Mouse (Mus musculus): ENCODE data around the gene Atic. TPM values are rescaled to one million over a fixed set of nuclear protein-coding genes. Genes with fewer than 3 reads are reported as not detected.

Gene Atic
- total RNA-seq (2021): 10 to 100 TPM; 19.4 to 24.1 TPM
- long read RNA-seq, experiment 1, transcript Atic-201 (16 exons, 2,845 nt): major isoform, 6 of 10 reads
- long read RNA-seq, experiment 1, partial matches to known transcripts: 2 of 10 reads
- long read RNA-seq, experiment 1, other reads (novel, unspliced or antisense): 2 of 10 reads
- long read RNA-seq, experiment 2, partial matches to known transcripts: 2 of 9 reads
- long read RNA-seq, experiment 2, other reads (novel, unspliced or antisense): 6 of 9 reads

DNA sequence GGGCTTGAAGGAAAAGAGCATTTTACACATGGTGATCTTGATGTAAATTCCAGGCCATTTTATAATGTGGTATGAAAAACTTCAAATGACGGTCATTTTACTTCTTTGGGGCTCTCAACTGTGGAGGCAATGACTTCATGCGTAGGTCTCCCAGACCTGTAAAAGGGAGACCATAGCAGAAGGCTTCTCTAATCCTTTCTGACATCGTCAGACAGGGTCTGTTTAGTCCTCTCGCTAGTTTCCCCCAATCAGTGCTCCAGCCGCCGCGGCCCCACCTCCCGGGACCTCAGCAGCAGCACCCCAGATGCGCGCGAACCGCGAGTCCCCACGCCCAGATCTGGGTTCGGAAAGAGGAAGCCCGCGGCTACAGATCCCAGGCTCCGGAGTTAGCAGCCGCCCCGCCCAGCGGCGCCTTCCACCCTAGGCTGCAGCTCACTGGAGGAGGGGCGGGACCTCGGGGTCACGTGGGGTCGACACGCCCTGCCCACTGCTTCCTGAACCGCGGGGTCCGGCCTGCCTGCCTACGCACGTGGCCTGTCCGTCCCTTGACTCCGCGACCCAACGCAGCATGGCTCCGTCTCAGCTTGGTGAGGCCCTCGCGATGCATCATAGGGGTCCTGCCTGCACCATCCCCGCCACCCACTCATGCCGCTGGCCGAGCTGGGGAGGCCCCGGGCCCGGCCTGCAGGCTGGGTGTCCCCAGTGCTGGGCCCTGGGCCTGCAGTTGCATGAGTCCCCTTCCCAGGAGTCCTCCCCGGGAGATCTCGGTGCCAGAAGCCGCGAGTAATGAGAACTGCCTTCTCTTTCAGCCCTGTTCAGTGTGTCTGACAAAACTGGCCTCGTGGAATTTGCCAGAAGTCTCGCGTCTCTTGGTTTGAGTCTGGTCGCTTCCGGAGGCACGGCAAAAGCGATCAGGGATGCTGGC lies at the start of gene Atic:
TSS of gene Atic (plus strand) at position 463 of the 925 bp plus-strand sequence.
- peak; percentile 85 to 89 for DNase-seq
- intact Hi-C loops (cut with DNase I): no loop called here

DNA sequence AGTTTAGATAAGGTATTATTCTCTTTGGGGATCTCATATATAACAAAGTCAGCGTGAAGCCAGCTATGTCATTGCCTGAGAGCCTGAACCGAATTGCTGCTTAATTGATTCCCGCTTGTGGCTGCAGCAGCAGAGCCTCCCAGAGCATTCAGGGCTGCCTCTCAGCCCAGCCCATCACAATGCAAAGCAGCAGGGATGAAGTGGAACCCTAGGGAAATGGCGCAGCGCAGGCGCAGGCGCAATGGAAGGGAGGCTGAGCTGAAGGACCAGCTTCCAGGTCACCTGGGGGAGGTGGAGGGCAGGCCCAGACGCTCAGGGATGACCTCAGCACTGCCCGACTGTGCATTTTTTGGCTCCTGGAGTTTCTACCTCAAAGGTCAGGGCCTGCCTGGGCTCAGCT lies 49.7 kb upstream of the Atic start:
- DNase-seq: no peak
- intact Hi-C loops (cut with DNase I): loop anchor here (5.0 kb wide), 1 partner anchor 615 kb away; no protein-coding TSS in a partner anchor

DNA sequence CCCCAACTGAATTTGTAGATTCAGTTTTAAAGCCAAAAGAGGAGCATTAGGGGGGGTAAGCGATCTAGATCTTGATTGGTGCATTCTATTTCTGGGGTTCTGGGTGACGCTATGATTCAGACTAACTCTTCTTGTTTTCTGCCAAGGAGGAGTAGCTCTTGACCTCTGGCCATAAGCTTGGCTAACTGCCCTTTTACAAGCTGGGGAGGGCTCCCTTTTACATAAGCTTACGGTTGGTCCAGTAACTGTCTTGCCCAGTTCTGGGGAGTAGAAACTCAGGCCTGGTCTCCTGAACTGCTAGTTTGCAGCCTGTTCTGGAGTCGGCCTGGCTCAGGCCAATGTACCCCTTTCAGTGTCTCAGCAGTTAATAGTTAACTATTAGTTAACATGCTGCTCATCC lies 41.9 kb upstream of the Atic start:
- intact Hi-C loops (cut with DNase I): no loop called here
- DNase-seq: no peak

DNA sequence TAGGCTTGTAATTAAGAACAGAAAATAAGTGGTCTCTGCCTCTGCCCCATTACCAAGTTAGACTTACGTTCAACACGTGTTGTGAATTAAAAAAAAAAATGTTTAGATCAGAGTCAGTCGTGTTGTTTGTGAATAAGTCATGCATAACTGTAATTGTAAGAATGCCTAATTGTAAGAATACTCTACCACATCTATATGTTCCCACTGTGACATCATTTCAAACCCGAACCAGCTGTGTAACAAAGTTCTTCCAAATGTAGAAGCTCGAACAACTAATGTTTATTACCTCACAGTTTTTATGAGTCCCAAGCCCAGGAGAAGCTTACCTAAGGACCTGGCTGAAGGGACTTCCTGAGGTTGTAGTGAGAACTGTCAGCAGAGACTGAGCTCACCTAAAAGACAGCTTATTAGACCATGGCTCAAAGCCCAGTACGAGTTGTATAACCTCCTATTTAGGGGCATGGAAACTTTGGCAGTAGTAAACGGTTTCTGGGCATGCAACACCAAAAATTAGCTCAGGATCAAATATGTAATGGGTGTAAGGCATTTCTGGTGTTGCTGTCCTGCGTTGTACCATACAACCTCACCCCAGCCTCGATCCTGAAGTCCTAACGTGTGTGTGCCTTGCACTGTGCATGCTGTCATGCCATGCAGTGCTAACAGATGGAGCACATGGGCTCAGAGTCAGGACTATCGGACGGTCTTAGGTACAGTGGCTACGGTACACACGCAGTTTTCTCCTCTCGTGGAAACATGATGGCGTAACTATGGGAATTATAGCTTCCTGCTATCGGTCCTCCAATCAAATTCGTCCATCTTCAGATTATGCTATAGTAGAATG lies 27.9 kb upstream of the Atic start:
- intact Hi-C loops (cut with DNase I): no loop called here
- no peak for DNase-seq

DNA sequence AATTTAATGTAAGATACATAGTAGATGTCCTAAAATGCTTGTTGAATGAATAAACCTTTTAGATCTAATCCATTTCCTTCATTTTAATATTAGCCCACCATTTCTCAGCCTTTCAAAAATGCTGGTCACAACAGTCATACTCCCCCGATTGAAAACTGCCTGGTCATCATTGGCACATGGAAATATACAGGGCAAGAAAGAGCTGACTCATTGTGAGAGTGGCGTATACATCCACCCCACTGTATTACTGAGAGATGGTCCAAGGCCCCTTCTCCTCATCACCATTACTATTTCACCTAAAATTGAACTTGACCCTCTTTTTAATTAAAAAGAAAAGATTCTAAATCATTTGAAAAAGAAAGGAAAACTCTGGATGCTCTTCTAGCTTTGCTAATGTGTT lies 26.2 kb upstream of the Atic start:
- no peak for DNase-seq
- intact Hi-C loops (cut with DNase I): no loop called here

DNA sequence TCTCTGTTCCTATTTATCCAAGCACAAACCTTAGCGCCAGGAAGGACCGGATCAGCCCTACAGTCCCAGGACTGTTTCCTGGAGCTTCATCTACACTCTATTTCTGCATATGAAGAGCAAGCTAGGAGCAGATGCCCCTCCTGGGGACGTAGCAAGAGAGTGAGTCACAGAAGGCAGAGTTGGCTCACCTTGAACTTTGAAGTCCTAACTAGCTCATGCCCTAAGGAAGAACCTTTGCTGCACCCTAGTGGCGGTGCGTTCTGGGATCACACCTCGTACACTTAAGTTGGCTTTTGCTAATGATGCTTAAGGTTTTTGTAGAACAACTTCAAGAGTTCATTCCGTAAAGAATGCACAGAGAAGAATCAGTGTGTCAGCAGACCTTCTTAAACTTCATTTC lies 25.3 kb upstream of the Atic start:
- intact Hi-C loops (cut with DNase I): no loop called here
- DNase-seq: no peak

DNA sequence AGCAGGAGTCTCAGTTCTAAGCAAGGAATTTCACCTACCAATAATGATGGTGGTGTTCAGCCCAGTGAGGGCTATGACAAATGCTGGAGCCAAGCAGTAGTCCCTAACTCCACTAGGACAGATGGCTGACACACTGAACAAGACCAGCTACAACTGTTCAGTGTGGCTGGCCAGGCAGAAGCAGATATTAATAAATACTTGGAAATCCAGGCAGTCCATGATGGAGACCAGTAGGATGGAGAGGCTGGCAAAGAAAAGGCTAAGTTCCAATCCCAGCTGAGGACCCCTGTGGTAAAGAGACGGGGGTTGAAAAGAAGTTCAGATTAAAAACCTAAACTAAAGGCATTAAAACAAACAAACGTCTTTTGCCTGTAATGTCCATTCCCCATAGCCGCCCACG lies 17.3 kb upstream of the Atic start:
- intact Hi-C loops (cut with DNase I): no loop called here
- no peak for DNase-seq

DNA sequence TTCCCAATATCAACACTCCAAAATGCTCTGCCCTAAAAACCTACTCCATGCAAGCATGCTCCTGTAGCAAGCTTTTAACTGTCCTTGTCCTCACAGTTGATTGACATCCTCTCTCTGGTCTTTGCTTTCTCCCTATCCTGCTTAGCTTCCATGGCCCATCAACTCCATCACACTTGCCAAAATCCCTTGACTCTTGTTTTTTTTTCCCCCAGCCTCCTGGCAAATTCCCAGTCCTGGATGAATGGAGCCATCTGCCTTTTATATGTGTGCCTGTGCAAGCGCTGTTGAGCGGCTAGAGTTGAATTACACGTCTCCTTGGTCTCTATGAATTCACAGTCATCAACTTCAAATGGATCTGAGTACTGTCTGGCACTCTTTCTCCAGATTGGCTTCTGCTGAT lies 16.5 kb upstream of the Atic start:
- intact Hi-C loops (cut with DNase I): no loop called here
- peak; percentile 7 to 20 for DNase-seq

DNA sequence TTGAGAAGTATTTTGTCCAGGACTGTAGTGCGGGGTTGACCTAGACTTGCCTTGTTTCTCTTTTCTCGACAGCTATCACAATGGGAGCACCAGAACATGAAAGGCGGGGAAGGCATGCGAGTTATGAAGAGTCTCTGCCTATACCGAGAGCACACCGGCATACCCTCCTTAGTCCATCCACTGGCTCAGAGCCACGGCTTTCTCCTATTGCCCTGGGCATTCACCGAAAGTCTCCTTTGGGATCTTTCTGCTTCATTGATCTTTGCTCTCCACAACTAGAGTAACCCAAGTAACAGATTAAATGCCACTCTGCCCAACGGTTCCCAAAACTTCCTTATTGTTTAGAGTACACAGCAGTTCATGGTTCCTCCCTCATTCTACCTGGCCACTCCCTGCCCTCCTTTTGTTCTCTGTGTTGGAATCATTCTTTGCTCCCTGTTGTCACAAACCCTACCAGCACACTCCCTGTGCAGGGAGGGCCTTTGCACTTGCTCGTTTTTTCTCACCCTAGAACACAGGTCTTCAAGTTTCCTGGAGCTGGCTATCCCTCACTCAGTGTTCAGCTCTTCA lies 6.2 kb upstream of the Atic start:
- intact Hi-C loops (cut with DNase I): no loop called here
- DNase-seq: no peak

DNA sequence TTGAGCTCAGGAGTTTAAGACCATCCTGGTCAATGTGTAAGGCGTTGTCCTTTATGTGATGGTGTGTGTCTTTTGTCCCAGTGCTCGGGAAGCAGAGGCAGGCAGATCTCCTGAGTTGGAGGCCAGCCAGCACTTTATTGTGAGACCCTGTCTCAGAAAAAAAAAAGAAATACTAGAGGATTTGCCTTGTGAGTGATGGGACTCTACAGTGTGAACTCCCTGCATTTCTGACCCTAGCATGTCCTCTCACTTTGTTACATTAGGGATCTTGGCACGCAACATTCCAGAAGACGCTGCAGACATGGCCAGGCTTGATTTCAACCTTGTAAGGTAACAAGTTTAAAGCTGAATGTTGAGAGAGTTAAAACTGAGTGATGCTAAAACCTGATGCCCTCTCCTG lies 3.7 kb downstream of the Atic start:
- intact Hi-C loops (cut with DNase I): no loop called here
- no peak for DNase-seq

DNA sequence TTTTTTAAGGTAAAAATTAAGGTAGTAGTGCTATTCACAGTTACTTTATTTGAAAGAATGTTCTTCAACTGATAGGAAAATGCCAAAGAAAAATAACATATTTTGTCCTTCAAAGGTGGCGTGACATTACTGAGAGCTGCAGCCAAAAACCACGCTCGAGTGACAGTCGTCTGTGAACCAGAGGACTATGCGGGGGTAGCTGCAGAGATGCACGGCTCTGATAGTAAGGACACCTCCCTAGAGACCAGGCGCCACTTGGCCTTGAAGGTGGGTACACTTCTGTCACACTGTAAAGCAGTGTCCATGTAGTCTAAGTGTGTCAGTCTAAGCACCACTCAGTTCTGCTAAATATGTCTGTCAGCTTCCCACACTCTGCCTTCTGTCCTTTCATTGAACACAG lies 7.3 kb downstream of the Atic start:
- intact Hi-C loops (cut with DNase I): no loop called here
- DNase-seq: no peak

DNA sequence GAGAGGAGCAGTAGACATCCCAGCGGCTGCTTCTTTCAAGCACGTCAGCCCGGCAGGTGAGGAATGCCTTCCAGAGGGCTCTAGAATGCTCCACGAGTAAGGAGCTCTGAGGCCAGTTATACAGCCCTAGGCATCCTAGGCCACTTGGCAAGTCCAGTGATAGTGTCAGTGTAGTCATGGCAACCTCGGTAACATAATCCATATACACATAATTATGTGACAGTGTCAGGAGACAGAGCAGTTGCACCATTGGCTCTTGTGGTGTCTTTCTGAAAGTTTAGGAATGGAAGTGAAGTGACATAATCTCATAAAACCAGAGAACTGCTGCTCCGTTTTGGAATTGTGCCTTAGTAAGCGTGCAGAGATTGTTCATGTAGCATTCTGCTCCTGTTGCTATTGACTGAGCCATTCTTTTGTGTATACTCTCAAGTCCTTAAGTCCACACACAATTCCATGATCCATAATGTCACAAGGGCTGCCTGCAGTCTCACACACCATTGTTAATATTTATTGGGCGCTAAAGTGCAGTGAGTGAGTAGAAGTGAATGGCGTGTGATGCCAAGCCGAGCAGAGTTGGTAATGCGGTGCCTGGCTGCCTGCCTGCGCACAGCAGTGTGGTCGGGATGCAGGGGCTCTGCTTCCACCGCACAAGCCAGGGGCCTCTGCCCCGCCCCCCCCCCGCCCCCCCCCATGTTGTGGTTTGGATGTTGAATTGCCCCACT lies 11.1 kb downstream of the Atic start:
- no peak for DNase-seq
- intact Hi-C loops (cut with DNase I): no loop called here

DNA sequence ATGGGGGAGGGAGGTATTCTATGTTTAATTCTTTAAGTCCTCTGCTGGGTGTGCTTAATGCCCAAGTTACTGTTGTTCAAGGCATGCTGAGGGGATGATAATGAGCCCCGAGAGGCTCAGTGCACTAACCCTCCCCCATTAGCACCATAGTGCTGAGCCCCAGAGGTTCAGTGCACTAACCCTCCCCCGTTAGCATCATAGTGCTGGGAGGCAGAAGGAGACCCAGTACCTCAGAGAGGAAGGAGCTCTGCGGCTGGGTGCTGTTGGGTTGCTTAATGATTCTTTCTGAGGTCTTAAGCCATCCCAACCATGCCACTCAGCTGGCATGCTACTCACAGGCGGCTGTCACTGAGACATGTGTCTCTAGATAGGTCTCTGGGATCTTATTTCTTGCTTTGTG lies 13.2 kb downstream of the Atic start:
- intact Hi-C loops (cut with DNase I): no loop called here
- no peak for DNase-seq

DNA sequence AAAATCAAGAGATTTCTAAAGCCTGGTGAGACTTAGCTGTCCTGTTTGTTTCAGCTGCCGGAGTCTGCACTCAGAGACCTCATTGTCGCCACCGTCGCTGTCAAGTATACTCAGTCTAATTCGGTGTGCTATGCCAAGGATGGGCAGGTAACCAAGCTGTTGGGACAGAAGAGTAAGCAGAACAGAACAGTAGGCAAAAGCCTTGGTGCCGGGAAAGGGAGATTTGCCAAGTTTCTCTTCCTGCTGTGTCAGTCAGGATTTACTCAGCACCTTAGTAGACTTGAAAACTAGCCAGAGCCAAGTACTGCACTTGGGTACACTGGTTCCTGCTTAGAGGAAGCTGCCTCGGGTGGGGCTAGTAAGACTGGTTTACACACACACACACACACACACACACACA lies 19.0 kb downstream of the Atic start:
- intact Hi-C loops (cut with DNase I): no loop called here
- no peak for DNase-seq

DNA sequence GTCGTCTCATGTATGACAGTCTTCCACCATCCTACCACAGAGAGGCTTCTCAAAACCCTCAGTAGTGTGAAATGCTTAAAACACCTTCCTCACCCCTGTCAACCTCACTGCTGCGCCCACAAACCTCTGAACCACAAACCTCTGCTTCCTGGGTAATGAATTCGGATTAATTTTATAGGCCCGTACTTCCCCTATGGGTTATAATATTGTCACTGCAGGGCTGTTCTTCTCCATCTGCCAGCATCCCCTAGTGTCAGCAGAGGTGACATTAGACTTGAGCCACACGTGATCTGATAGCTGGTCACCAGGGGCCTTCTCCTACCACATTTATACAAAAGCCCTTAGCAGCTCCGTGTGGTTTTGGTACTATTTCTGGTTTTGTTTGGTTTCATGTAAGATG lies 19.9 kb downstream of the Atic start:
- intact Hi-C loops (cut with DNase I): no loop called here
- DNase-seq: no peak

DNA sequence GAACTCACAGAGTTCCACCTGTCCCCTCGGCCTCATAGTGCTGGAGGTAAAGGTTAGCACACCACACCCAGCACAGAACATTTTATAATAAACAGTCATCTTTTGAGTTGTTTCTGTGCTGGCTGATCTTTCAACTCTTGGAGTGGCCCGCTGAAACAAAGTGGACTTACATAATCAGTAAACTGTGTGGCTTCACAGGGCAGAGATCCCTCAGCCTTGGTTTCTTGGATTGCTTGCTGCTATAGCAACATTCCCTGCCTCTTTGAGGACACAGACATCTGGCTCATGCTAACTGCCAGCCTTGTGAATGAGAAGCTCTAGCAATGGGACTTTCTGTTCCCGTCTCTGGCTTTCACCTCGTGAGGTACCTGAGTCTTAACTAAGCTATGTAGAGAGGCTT lies 22.6 kb downstream of the Atic start:
- DNase-seq: no peak
- intact Hi-C loops (cut with DNase I): no loop called here

DNA sequence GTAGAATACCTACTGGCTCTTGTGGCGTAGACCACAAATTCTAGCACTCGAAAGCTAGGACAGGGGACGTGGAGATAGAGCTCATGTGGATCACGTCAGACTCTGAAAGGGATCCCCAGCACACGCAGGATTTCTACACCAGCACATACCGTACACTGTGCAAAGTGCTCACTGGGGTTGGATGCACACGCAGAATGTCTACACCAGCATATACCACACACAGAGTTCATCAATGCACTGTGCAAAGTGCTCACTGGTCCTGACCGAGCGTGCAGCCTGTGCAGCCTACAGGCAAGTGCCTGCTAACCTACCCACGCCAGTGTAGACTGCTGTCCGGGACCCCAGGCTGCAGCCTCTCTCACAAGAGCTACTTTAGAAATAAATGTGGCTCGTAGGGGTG lies 23.5 kb downstream of the Atic start:
- DNase-seq: no peak
- intact Hi-C loops (cut with DNase I): no loop called here

DNA sequence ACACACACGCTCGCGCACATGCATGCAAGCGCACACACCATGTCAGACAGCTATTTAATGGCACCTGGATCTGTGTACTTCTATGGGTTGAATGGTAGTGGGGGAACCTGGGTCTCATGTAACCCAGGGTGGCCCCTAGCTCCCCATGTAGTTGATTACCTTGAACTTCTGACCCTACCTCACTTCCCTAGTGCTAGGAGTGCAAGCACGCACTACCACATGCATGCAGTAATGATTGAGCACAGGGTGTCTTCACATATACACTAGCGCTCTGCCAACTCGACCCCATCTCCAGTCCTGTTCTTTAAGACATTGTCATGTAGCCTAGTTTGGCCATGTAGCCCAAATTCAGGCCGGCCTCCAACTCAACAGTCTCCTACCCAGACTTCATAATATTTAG lies 26.4 kb downstream of the Atic start:
- DNase-seq: no peak
- intact Hi-C loops (cut with DNase I): no loop called here

DNA sequence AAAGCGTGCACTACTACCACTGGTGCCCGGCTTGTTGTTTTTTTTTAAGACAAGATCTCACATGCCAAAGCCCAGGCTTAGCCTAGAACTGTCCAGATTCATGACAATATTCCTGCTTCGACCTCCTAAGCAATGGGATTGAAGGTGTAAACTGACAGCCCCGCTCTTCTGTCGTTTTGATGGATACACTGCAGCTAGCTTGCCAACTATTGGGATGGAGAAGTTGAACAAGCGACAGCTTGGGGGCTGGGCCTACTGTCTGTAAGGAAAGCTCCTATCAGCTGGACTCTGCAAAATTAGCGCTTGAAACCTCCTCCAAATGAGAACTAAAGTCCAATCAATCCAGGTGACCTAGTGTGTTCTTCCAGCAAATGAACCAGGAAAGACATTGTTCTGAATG lies 26.9 kb downstream of the Atic start:
- intact Hi-C loops (cut with DNase I): no loop called here
- no peak for DNase-seq

DNA sequence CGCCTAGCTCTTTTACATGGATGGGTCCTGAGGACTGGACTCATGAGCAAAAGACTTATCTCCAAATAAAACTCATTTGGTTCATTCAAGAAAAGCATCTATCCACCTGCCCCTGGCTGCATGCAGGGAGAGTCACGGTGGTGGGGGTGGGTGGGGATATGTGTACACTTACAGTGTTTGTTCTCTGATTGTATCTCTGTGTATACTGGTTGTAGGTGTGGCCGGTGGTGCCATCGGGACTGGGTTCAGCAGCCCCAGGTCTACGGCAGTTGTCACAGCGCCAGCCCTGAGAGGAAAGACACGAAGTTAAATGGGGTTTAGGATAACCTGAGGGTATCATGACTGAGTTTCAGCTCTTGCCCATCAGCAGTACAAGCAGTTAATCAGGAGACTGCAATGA lies 29.7 kb downstream of the Atic start:
- intact Hi-C loops (cut with DNase I): no loop called here
- DNase-seq: no peak

Data from gastrocnemius, postnatal 36 days (tissue).